Mouse (Mus musculus): Measurements from ENCODE around the gene Vmn2r33. TPM values are rescaled to one million over a fixed set of nuclear protein-coding genes. Genes with fewer than 3 reads are reported as not detected.
"Not testable (repeated sequence)": the region's sequence is repeated elsewhere in the genome, so short reads cannot be mapped to it uniquely, and the experiment has no call there.

The Vmn2r33 gene
- not detected for total RNA-seq (2021)
- not detected in 2 replicates for polyA plus RNA-seq (2012; rRNA removed)
- long read RNA-seq, result 0 reads

DNA sequence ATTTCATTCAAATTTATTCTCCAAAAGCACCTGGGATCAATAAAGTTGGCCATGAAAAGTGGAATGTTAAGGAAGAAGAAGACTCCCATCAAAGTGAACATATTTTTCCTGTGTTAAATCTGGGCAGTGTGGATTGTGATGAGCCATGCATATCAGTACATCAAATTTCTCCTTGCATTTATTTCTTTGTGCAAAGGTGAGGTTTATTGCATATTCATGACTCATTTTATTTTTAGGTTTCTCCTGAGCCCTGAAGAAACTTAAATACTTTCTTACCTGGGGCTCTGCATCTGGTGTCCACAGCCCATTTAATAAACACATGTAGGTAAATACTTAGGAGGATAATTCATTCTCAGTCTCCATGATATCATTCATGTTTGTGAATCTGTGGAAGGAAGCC lies at the start of gene Vmn2r33:
TSS of gene Vmn2r33 (minus strand) at position 101 of the 400 bp plus-strand sequence.
- not testable (repeated sequence) for DNase-seq

Other genes starting within 250 kb of the Vmn2r33 start
- under 1 TPM; 0.10 to 0.17 TPM for gene Vmn2r30, start 229.2 kb downstream of the Vmn2r33 start, total RNA-seq (2021)
- gene Vmn2r30, start 229.2 kb downstream of the Vmn2r33 start, polyA plus RNA-seq (2012; rRNA removed), result 0.03 TPM in 1 of 2 replicates, not detected in the other
- under 1 TPM in 1 of 2 experiments, not detected in 1; 0.69 TPM for gene Gm45783, start 192.2 kb downstream of the Vmn2r33 start, total RNA-seq (2021)
- 0.52 TPM in 1 of 2 replicates, not detected in the other for gene Gm45783, start 192.2 kb downstream of the Vmn2r33 start, polyA plus RNA-seq (2012; rRNA removed)
- gene Vmn2r31, start 167.1 kb downstream of the Vmn2r33 start, total RNA-seq (2021), result not detected
- gene Vmn2r31, start 167.1 kb downstream of the Vmn2r33 start, polyA plus RNA-seq (2012; rRNA removed), result not detected in 2 replicates
- not detected for gene Vmn2r32, start 86.8 kb downstream of the Vmn2r33 start, total RNA-seq (2021)
- gene Vmn2r32, start 86.8 kb downstream of the Vmn2r33 start, polyA plus RNA-seq (2012; rRNA removed), result not detected in 2 replicates
- not detected for gene Vmn2r34, start 122.7 kb upstream of the Vmn2r33 start, total RNA-seq (2021)
- gene Vmn2r34, start 122.7 kb upstream of the Vmn2r33 start, polyA plus RNA-seq (2012; rRNA removed), result not detected in 2 replicates

Data from adrenal gland, adult 2 months (tissue).